Mouse (Mus musculus): ENCODE measurements at regions not wholly inside any gene's neighbourhood (a gene's known extent, or its start where the extent isn't known, plus 50 kb on each side); places are given as distances from the start of the nearest gene placed in this dataset.
"Not testable (repeated sequence)": the region's sequence is repeated elsewhere in the genome, so short reads cannot be mapped to it uniquely, and the experiment has no call there.

DNA sequence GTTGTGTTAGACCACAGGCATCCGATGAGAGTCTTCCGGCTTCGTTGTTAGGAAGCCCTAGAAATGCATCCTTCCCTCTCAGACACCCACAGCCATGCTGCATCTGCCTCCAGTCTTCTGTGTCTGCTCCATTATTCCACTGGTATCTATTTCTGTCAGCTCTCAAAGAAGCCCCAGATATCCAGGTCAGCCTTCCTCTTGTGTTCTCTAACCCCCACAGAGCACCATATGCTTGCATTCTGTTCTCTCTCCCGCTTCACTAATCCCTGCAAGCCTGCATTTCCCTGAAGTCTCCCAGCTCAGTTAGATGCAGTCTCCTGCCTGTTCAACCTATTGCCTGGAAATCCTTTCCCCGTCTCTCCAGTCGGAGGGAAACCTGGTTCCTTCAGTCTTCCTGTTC is 53.6 kb upstream of the Wdfy3 start:
- DNase-seq (ENCODE audit: low read depth, low spot score), result peak; percentile 16

DNA sequence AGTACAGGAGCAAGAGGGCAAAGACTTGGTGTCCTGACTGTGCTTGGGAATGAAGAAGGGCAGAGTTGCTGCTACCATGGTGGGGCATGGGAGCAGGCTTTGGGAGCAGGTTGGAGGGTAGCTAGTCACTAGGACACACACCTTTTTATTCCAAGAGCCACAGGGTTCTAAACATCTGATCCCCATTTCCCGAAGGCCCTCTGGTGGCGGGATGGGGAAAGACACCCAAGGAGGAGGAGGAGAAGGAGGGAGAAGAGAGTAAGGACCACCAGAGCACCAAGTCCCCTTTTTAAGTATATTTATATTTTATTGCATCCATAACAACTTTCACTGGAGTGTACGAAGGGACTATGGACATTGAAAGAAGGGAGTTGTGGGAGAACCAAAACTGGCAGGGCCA is 57.0 kb upstream of the Wdfy3 start:
- peak; percentile 30 for DNase-seq (ENCODE audit: low read depth, low spot score)

DNA sequence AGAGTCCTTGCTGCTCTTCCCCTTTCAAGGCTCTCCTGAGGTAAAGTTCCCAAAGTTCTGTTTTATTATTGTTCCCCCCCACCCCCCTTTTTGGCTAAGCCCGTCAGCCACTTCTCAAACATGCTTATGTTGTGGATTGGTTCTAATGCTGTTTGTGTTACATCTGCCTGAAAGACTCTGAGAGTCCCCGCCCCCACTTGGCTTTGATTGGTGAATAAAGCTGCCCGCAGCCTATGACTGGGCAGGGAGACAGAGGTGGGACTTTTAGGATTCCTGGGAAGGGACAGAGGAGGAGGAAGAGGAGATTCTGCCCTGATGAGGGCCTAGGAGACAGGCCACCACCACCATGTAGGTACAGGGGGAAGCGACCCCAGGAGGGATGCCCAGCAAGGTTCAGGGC is 78.3 kb upstream of the Wdfy3 start:
- no peak for DNase-seq (ENCODE audit: low read depth, low spot score)

DNA sequence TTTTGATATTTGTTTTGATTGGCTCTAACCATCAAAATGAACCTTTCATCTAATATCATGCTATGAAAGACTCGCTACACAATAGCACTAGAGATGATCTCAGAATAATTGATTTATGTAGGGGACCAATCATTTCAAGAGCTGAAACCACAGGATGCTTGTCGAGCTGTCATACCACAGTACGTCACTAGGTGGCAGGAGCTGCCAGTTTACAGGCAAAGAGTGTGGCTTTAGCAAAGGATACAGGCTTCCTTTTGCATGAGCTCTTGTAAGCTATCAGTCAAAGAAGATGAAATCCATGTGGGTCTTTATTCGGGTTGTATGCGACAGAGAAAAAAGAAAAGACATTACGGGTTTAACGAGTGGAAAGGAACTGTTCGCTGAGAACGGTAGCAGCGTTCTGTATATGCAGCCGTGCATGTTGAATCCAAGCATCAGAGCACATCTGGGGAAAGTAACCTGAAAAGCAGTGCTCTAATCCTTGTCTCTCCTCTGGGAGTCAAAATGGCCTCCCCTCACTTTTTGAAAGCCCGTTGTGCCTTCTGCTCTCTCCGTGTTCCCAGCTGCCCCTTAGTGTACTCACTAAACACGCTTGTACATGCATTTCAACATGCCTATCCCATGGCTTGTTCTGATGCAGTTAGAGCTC is 79.9 kb upstream of the Wdfy3 start:
- DNase-seq (ENCODE audit: low read depth, low spot score), result peak; percentile 67

DNA sequence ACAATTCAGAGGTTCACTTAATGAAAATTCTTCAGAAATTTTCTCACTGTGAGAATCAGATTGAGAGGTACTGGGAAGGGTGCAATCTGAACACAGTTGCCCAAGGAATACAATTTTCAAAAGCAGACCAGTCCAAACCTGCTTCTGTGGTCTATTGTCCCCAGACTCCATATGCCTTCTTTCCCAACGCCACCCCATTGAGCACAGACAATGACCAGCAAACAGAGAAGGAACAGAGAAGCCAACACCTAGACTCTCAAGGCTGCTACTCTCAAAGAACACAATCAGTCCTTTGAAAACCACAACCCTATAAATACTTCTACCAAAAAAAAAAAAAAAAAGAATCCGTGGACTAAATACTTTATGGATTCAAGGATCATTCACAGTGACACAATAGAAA is 89.9 kb upstream of the Wdfy3 start:
- no peak for DNase-seq (ENCODE audit: low read depth, low spot score)

DNA sequence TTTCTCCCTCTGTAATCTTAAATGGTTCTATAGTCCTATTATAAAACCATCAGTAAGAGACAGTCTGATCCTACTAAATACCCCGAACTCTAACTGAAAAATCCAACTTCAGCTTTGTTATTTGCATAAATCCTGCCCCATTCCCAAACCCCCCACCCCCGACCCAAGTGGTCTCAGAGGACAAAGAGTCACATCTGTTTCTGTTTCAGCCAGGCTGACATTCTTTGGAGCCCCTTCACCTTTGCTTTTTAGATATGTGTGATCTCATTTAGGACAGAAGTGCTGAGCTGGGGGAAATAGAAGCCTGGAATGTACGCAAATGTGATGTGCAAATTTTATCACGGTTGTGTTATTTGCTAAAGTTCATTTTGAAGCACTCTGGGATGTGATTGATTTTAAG is 98.3 kb upstream of the Wdfy3 start:
- no peak for DNase-seq (ENCODE audit: low read depth, low spot score)

DNA sequence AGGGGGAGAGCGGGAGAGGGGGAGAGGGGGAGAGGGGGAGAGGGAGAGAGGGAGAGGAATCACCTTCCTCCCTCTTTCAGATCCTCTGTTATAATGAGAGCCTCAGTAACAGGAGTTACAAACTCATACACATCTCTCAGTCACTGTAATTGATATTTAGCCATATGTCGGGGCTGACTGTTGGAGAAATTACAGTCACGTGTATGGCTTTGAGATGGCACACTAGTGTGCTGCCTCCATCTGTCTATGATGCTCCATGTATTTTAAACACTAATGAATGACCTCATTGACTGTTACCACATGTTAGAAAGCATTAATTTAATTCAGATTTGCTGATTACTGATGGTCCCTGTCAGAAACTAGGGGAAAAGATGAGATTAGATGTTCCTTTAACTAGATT is 102.1 kb upstream of the Wdfy3 start:
- no peak for DNase-seq (ENCODE audit: low read depth, low spot score)

DNA sequence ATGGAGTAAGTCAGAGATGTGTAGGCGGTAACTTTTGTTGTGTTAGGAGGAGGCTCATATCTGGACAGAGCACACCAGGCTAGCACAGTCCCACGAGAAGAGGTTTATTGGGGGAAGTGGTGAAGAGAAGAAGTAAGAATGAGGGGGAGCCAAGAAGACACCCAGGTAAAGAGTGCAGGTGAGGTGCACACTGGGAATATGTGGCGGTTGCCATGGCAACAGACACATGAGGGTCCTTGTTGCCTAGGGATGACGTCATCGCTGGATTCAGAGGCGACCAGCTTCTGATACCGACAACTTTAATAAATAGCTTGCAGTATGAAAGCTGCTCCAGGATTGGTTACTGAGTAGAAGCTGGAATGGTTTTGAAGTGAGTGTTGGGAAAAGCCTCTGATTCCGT is 110.5 kb upstream of the Wdfy3 start:
- DNase-seq (ENCODE audit: low read depth, low spot score), result no peak

DNA sequence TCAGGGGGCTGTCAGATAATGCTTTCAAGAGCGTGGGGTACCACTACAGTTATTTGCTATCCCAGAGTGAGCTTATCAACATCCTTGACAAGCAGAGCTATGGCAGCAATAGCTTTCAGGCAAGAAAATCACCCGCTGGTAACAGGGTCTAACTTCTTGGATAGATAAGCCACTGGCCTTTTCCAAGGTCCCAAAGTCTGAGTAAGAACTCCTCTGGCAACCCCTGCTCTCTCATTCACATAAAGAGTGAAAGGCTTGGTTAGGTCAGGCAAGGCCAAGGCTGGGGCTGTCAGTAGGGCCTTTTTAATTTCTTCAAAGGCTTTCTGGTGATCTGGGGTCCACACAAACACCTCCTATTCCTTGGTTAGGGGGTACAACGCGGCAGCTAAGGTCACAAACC is 119.2 kb upstream of the Wdfy3 start:
- DNase-seq (ENCODE audit: low read depth, low spot score), result not testable (repeated sequence)

DNA sequence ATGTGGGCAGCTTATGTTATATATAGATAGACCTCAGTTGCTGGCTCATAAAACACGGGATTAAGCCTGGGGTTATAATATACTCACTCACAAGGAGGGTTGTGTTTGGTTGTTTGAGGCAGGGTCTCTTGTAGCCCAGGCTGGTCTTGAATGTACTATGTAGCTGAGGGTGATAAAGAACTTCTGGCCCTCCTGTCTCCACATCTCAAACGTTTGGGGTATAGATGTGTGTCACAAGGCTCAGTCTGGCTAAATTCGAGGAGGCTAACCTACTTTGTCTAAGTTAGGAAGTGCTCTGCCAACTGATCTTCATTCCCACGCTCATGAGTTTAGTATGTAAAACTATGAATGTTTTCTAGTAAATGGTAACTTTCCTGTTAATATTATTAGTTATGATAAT is 136.7 kb upstream of the Wdfy3 start:
- no peak for DNase-seq (ENCODE audit: low read depth, low spot score)

DNA sequence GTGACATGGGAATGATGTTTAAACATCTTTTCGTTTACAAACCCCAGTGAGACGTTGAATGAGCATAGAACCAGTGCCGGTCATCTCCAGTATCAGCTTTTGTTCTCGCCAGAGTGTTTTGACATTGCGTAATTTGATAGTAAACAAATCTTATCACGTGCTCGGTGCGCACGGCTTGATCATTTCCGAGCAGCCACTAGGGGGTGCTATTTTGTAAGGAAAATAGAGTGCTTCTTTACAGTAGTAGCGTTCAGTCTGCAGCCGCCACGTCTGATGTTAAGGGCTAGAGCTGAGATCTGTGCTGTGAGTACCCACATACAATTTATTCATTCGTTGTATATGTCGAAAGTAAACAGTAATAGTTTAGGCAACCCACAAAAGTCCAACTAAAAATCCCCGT is 137.2 kb upstream of the Wdfy3 start:
- peak; percentile 67 for DNase-seq (ENCODE audit: low read depth, low spot score)

DNA sequence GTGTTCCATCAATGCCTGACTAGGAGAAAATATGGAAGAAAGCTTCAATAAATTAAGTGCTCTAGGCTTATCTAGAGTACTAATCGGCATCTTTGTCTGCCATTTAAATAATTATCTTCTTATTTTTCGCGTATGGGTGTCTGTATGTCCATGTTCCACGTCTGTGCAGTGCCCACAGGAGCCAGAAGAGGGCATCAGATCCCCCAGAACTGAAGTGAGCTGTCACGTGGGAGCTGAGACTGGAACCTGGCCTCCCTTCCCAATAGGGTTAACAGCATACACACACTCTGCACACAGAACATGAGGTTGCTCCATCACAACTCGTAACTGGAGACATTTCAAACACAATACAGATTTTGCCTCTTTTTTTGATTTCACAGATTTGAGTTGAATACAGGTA is 143.4 kb upstream of the Wdfy3 start:
- DNase-seq (ENCODE audit: low read depth, low spot score), result no peak

DNA sequence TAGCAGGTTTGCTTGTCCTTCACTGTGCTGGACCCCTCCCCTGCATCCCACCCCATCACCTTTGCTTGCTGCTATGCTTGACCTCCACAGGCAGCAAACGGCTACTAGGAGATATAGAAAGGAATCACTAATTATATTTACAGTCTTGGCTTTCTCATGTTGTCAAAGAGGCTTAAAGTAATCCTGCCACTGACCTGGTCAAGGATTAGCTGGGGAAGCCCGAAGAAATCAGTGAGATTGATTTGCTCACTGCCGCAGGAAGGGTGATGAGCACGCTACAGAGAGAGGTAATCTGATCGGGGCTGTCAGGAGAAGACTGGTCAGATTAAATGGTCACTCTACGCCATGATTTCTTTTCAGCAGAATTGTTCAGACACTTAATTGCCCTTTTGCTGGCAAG is 157.4 kb upstream of the Wdfy3 start:
- peak; percentile 53 for DNase-seq (ENCODE audit: low read depth, low spot score)

DNA sequence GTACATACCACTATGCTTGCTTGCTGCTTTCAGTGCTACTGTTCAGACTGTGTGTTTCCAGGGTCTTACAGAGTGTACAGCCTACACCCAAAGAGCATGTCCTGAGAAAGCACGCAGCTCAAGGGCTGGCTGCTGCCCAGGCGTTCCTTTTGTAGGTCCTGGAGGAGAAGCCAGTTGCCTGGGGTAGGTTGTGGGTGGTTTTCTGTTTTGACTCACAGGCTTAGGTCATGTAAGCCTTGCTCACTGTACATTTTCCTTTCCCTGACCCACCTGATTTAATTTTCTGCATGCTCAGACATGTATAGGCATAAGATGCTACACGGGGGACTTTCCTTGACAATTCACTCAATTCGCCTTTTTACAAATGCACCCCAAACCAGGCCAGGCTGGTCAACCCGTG is 172.9 kb upstream of the Wdfy3 start:
- no peak for DNase-seq (ENCODE audit: low read depth, low spot score)

DNA sequence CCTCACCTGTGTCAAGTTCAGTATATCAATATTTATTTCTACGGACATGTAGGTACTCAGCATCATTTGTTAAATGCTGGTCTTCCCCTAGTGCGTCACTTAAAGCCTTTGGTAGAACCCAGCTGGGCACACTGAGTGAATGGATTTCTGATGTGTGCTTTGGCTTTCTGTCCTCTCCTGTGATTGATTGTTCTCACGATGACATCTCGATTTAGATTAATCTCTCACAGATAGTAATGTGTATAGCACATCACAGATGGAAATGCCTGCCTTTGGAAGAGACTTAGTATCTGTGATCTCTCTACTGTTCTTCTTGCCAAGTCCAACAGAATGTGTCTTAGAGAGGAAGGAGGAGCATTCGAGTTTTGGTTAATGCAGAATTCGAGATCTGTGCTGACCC is 175.0 kb upstream of the Wdfy3 start:
- no peak for DNase-seq (ENCODE audit: low read depth, low spot score)

DNA sequence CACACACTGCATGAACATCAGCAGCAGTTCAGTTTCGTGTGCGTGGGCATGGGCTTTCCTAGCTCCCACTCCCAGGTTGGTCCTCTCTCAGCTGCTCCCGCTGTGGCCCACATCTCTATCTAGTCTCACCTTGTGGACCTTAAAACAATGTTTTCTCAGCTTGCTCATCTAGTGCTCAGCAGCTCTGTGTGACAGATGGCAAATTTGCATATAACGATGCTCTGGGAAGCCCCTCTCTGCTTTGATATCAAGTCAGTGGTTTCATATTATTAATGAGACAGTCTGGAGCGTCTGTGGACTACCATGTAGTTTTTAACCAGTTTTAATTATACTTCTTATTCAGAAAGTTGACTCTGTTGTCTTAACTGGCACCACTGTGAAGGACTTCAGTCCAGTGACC is 179.0 kb upstream of the Wdfy3 start:
- no peak for DNase-seq (ENCODE audit: low read depth, low spot score)

DNA sequence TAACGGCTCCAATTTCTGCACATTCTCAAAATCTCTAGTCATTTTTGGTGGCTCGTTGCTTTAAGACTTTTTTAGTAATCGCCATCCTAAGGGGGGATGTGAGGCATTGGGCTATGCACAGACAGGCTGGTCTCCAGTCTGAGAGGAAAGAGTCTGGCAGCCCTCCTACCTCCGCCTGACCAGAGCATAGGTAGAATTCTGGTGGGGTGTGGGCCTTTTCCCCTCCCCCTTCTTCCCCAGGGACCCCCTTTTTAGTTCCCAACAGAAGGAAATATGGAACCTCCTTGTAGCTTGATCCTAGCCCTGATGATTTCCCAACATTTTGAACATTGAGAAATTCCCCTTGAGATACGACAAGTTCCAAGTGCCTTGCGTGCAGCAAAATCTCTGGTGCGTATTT is 181.4 kb upstream of the Wdfy3 start:
- DNase-seq (ENCODE audit: low read depth, low spot score), result no peak

DNA sequence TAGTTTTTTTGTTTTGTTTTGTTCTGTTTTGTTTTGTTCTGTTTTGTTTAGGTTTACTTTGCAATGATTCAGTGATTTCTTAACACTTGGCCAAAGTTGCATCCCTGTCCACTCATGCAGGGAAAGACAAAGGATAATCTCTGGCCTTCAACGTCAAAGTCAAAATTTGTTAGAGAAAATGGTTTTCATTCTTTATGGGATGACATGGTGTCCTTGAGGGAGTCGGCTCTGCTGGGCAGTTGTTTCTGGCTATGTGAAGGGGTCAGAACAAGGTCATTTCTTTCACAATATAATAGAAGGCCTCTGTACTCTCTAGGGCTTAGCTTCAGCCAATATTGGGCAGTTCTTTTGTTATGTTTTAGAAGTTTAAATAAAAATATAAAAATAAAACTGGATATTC is 184.1 kb upstream of the Wdfy3 start:
- DNase-seq (ENCODE audit: low read depth, low spot score), result no peak

DNA sequence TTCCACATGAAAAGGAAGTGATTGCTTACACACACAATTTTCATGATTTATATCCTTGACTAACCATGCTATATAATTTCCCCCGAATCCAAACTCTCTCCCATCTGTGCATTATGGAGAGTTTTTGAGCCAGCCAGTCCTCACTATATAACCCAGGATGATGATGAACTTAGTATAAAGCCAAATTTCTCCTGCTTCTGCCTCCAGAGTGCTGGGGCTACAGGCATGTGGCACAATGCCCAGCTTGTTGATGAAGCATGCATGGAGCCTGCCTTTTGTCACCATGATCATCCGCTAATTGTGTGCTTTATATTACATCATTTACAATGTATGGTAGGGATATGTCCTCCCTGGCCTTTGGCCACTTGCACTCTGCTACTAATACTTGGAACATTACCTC is 187.4 kb upstream of the Wdfy3 start:
- DNase-seq (ENCODE audit: low read depth, low spot score), result no peak

DNA sequence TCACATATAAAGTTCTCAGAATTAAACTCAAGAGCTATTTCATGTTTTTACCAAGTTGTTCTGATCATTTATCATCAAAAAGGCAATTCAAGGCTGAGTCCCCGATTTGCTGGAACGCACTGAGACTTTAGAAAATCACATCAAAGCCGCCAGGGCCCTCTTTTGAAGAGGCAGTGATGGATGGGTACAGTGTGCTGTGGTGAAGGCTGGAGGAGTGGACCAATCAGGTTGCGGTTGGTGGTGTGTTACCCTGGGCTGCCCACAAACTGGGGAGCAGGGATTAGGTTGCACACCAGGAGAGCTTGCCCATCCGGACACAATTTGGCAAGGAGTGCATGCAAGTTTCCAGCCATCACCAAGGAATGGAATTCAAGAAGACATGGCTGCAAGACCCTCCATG is 191.9 kb upstream of the Wdfy3 start:
- no peak for DNase-seq (ENCODE audit: low read depth, low spot score)

DNA sequence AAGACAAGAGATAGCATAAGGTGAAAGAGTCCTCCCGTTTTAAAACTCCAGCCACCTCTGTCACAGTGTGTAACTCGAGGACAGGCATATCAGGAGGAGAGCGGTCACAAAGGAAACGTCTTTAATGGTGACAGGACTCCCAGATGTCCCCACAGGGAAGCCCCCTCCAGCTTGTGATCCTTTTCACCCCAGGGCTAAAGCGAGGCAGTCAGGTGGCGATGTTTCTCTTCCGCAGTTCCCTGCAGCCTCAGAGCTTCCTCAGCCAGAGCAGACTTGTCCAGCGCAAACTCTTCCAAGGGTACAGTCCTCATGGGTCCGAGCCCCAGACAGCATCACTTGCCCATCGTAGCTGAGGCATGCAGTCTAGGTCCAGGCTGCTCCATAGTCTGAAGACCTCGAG is 196.7 kb upstream of the Wdfy3 start:
- no peak for DNase-seq (ENCODE audit: low read depth, low spot score)

DNA sequence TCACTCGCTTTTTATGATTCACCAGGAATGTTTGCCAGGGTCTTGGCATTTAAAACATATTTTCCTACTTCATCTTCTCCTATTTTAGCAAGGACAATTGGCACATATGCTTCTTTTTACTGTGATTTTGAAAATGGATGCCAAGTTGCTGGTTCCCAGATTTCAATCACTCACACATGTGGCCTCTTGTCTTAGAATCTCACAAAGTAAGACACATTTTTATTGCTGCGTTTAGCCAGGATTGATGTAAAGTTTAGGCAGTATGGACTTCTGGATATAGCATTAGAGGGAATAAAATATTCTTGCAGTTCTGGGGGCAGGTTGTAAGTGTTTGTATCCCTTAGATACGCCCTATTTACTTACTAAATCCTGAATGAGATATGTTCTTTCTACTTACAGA is 197.4 kb upstream of the Wdfy3 start:
- DNase-seq (ENCODE audit: low read depth, low spot score), result no peak

DNA sequence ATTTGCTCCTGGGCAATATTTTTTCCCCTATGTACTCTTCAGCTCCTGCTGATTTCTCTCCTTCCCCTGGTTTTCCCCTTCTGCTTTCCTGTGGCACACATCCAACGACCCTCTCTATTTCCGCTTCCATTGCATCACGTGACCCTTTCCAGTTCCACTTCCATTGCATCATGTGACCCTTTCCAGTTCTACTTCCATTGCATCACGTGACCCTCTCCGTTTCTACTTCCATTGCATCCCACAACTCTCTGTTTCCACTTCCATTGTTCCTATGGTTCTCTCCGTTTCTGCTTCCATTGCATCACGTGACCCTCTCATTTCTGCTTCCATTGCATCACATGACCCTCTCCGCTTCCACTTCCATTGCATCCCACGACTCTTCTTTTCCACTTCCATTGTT is 199.5 kb upstream of the Wdfy3 start:
- no peak for DNase-seq (ENCODE audit: low read depth, low spot score)

DNA sequence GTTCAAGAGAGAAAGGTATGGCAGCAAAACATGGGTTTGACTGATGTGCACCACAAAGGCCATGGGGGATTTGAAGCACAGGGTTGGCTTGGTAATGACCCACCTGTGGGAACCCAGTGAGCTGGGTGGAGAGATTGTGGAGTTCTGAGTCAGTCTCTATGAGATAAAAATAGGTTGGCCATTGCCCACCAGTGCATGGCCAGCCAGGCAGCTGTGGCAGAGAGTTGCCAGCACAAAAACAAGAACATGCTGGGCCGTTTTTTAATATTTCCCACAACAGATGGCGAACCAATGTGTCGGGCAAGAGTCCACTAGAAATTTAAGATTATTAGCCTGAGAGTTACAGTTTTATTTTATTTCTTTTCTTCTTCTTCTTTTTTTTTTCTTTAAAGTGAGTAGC is 205.6 kb upstream of the Arhgap24 start:
- DNase-seq (ENCODE audit: low read depth, low spot score), result no peak

DNA sequence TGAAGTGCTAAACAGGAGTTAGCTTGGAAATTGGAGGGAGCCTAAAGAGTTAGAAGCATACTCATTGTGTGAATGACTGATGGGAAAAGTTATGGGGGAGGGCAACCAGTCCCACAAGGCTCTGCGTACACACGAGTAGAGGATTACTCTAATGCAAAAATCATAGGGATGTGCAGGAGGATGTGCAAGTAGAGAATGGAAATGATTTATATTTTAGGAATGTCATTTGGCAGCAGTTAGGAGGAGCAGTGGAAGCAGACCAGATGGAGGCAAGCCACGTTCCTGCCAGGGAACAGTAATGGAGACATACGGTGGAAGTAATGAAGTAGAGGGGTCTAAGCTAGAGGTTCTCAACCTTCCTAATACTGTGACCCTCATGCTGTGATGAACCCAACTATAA is 194.1 kb upstream of the Arhgap24 start:
- no peak for DNase-seq (ENCODE audit: low read depth, low spot score)

Measured in retina, postnatal 7 days (tissue).